Mouse (Mus musculus): ENCODE data around the gene Gm609. TPM values are rescaled to one million over a fixed set of nuclear protein-coding genes. Genes with fewer than 3 reads are reported as not detected.
"Not testable (repeated sequence)": the region's sequence is repeated elsewhere in the genome, so short reads cannot be mapped to it uniquely, and the experiment has no call there.

Gene Gm609
- polyA plus RNA-seq, 1 experiment: 0.31 TPM

DNA sequence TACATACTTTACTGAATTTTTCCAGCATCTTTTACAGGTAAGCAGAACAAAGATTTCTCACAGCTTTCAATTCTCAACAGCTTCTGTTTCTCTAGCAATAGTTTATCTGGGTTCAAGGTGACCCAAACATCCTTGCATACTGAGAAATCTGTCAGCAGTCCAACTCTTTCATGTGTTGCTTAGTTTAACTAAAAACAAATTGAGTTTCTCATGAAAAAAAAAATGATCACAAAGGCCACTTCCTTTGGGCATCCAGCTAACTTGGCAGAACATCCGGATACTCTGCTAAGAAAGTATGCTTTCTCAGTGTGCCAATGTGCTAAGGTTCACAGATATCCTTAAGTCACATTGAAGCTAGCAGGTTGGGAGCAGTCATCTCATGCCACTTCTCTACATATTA lies 2.6 kb upstream of the Gm609 start:
- H3K27me3 ChIP-seq (ENCODE audit: control insufficient read depth, insufficient read depth, low read length, poor library complexity, severe bottlenecking): no peaks in the 10 kb centered on the region; the same call in 1 of the 2 replicates
- H3K4me1 ChIP-seq (ENCODE audit: control insufficient read depth, insufficient read depth, low read length): no peaks in the 10 kb centered on the region
- no peak overlapping the region for H3K4me3 ChIP-seq (ENCODE audit: low read depth, low read length)
- no peak for TF ChIP-seq EP300 (IDR thresholded peaks at IDR 0.05; ENCODE audit: insufficient read depth, low read depth, low read length)
- TF ChIP-seq POLR2A (IDR thresholded peaks at IDR 0.05; ENCODE audit: insufficient read depth, low read length): no peak
- no peak for TF ChIP-seq CTCF (IDR thresholded peaks at IDR 0.05; ENCODE audit: low read depth, low read length)
- H3K36me3 ChIP-seq (ENCODE audit: control insufficient read depth, insufficient read depth, low read length, poor library complexity, severe bottlenecking): no peaks in the 10 kb centered on the region
- no peak overlapping the region for H3K9ac ChIP-seq (ENCODE audit: low read depth, poor library complexity, severe bottlenecking)
- H3K27ac ChIP-seq (ENCODE audit: insufficient read depth, low read length): no peak overlapping the region
- peaks cover 6% of the 10 kb centered on the region; the same call in 1 of the 2 replicates for H3K9me3 ChIP-seq (replicated peaks; ENCODE audit: control insufficient read depth, insufficient read depth, low read length, poor library complexity, severe bottlenecking)

- Histone ChIP-seq H3K4me1 (ENCODE audit: control insufficient read depth, insufficient read depth, low read length) (no peaks in the 10 kb centered on the region), H3K36me3 (ENCODE audit: control insufficient read depth, insufficient read depth, low read length, poor library complexity, severe bottlenecking) (no peaks in the 10 kb centered on the region), H3K27me3 (ENCODE audit: control insufficient read depth, insufficient read depth, low read length, poor library complexity, severe bottlenecking) (no peaks in the 10 kb centered on the region), H3K27ac (ENCODE audit: insufficient read depth, low read length) (no peak overlapping the region), H3K9me3 (replicated peaks; ENCODE audit: control insufficient read depth, insufficient read depth, low read length, poor library complexity, severe bottlenecking) (no peaks in the 10 kb centered on the region; the same call in 1 of the 2 replicates), H3K4me3 (ENCODE audit: low read depth, low read length) (no peak overlapping the region), H3K9ac (ENCODE audit: low read depth, poor library complexity, severe bottlenecking) (no peak overlapping the region)
- TF ChIP-seq EP300 (IDR thresholded peaks at IDR 0.05; ENCODE audit: insufficient read depth, low read depth, low read length): no peak
- no peak for TF ChIP-seq POLR2A (IDR thresholded peaks at IDR 0.05; ENCODE audit: insufficient read depth, low read length)
- no peak for TF ChIP-seq CTCF (IDR thresholded peaks at IDR 0.05; ENCODE audit: low read depth, low read length)
Measured at GRCm38 (mm10) chr16:45476991-45477390, 15.8 kb downstream of the Gm609 start.

- H3K4me1 ChIP-seq (ENCODE audit: control insufficient read depth, insufficient read depth, low read length); H3K36me3 ChIP-seq (ENCODE audit: control insufficient read depth, insufficient read depth, low read length, poor library complexity, severe bottlenecking); H3K27ac ChIP-seq (ENCODE audit: insufficient read depth, low read length); H3K9ac ChIP-seq (ENCODE audit: low read depth, poor library complexity, severe bottlenecking); H3K4me3 ChIP-seq (ENCODE audit: low read depth, low read length); H3K9me3 ChIP-seq (replicated peaks; ENCODE audit: control insufficient read depth, insufficient read depth, low read length, poor library complexity, severe bottlenecking); H3K27me3 ChIP-seq (ENCODE audit: control insufficient read depth, insufficient read depth, low read length, poor library complexity, severe bottlenecking): not testable (repeated sequence)
Measured at GRCm38 (mm10) chr16:45471836-45472235, 20.9 kb downstream of the Gm609 start.

DNA sequence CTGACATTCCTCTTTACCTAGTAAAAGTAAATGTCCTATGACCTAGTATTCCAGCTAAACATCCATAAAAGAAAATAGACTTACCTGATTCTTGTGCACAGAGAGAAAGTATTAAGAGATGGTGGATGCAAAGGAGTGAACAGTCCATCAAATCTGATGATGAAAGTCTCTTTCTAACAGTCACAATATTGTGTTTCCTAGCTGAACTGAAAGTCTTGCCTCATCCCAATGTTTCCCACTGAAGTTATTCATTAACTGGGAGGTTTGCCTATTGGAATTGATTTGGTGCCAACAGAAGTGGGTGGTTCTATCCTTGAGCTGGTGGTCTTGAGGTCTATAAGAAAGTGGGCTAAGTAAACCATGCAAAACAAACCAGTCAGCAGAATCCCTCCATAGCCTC lies 38.0 kb downstream of the Gm609 start:
- TF ChIP-seq CTCF (IDR thresholded peaks at IDR 0.05; ENCODE audit: low read depth, low read length) (no peak), EP300 (IDR thresholded peaks at IDR 0.05; ENCODE audit: insufficient read depth, low read depth, low read length) (no peak), POLR2A (IDR thresholded peaks at IDR 0.05; ENCODE audit: insufficient read depth, low read length) (no peak)
- no peak overlapping the region for H3K27ac ChIP-seq (ENCODE audit: insufficient read depth, low read length)

DNA sequence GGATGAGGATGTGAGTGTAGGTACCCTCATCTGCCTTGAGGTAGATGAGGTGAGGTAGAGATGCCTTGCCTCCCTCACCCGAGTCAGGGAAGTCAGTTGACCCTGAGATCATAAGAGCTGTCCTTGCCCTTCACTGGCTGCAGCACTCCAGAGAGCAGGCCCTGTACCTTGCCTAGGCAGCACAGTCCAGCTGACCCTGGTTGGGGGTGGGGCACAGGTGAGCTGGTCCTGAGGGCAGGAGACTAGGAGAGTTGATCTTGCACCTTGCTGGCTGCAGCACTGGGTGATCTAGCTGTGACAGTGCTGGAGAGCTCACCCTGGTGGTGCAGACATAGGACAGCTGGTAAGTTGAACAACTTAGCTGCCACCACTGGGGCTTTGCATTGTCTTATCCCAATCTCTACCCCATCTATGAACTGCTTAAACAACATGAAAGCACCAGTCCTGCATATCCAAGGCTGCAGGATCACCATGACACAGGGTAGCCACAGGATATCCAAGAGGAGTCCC lies 55.5 kb downstream of the Gm609 start:
- Histone ChIP-seq H3K36me3 (ENCODE audit: control insufficient read depth, insufficient read depth, low read length, poor library complexity, severe bottlenecking) (no peaks in the 10 kb centered on the region), H3K27ac (ENCODE audit: insufficient read depth, low read length) (no peak overlapping the region), H3K9ac (ENCODE audit: low read depth, poor library complexity, severe bottlenecking) (no peak overlapping the region), H3K9me3 (replicated peaks; ENCODE audit: control insufficient read depth, insufficient read depth, low read length, poor library complexity, severe bottlenecking) (no peaks in the 10 kb centered on the region), H3K4me3 (ENCODE audit: low read depth, low read length) (no peak overlapping the region), H3K27me3 (ENCODE audit: control insufficient read depth, insufficient read depth, low read length, poor library complexity, severe bottlenecking) (no peaks in the 10 kb centered on the region), H3K4me1 (ENCODE audit: control insufficient read depth, insufficient read depth, low read length) (no peaks in the 10 kb centered on the region)
- no peak for TF ChIP-seq CTCF (IDR thresholded peaks at IDR 0.05; ENCODE audit: low read depth, low read length)

More for the DNA sequence above, 38.0 kb downstream of the Gm609 start:
- no peaks in the 10 kb centered on the region for H3K4me1 ChIP-seq (ENCODE audit: control insufficient read depth, insufficient read depth, low read length)
- no peak overlapping the region for H3K9ac ChIP-seq (ENCODE audit: low read depth, poor library complexity, severe bottlenecking)
- H3K36me3 ChIP-seq (ENCODE audit: control insufficient read depth, insufficient read depth, low read length, poor library complexity, severe bottlenecking): no peaks in the 10 kb centered on the region
- H3K27me3 ChIP-seq (ENCODE audit: control insufficient read depth, insufficient read depth, low read length, poor library complexity, severe bottlenecking): no peaks in the 10 kb centered on the region
- H3K9me3 ChIP-seq (replicated peaks; ENCODE audit: control insufficient read depth, insufficient read depth, low read length, poor library complexity, severe bottlenecking): peaks cover 5% of the 10 kb centered on the region; the same call in 1 of the 2 replicates
- H3K4me3 ChIP-seq (ENCODE audit: low read depth, low read length): no peak overlapping the region

DNA sequence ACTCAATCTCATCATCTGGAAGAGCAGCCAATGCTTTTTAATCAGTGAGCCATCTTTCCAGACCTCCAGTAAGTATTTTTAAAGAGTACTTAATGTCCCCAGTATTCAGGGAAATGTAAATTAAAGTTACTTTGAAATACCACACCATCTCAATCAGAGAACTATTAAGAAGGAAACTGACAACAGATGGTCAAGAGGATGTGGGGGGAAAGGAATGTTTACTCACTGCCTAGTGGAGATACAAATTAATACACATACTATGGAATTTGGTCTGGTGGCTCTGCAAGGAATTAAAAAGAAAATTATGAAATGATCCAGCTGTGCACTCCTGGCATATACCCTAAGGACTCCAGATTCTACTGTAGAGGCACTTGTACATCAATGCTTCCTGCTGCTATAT lies 57.2 kb downstream of the Gm609 start:
- H3K27ac ChIP-seq (ENCODE audit: insufficient read depth, low read length): no peak overlapping the region
- H3K4me1 ChIP-seq (ENCODE audit: control insufficient read depth, insufficient read depth, low read length): no peaks in the 10 kb centered on the region
- H3K9ac ChIP-seq (ENCODE audit: low read depth, poor library complexity, severe bottlenecking): no peak overlapping the region
- H3K27me3 ChIP-seq (ENCODE audit: control insufficient read depth, insufficient read depth, low read length, poor library complexity, severe bottlenecking): no peaks in the 10 kb centered on the region
- H3K4me3 ChIP-seq (ENCODE audit: low read depth, low read length): no peak overlapping the region
- H3K9me3 ChIP-seq (replicated peaks; ENCODE audit: control insufficient read depth, insufficient read depth, low read length, poor library complexity, severe bottlenecking): no peaks in the 10 kb centered on the region
- H3K36me3 ChIP-seq (ENCODE audit: control insufficient read depth, insufficient read depth, low read length, poor library complexity, severe bottlenecking): no peaks in the 10 kb centered on the region
- TF ChIP-seq EP300 (IDR thresholded peaks at IDR 0.05; ENCODE audit: insufficient read depth, low read depth, low read length) (no peak), CTCF (IDR thresholded peaks at IDR 0.05; ENCODE audit: low read depth, low read length) (no peak), POLR2A (IDR thresholded peaks at IDR 0.05; ENCODE audit: insufficient read depth, low read length) (no peak)
